Mouse (Mus musculus) spleen, postnatal 36 days (tissue): ENCODE data around the gene Kbtbd2.

ENCODE experiments used
- DNase-seq, 2 experiments: peaks; one replicate each; pipeline ENCODE4 v3.0.0; 2022; ENCODE audit warnings: low spot score in 2 of 2, mixed read lengths in 1 of 2

Gene Kbtbd2

DNA sequence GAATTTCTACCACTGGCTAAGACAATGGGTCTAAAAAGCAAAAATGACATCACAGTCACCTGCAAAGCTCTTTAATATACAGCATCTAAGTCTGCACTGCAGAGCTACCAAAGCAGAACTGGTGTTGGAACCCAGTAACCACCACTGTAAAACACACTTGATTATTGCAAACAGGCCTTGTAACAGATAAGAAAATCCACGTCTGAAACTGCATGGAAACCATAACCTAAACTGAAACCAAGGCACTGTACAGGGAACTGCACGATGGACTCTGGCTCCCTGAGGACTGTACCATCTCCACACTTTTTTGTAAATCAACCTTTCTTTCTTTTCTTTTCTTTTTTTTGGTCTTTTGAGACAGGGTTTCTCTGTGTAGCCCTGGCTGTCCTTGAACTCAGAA is 9.9 kb downstream of the Kbtbd2 start:
- no peak for DNase-seq

DNA sequence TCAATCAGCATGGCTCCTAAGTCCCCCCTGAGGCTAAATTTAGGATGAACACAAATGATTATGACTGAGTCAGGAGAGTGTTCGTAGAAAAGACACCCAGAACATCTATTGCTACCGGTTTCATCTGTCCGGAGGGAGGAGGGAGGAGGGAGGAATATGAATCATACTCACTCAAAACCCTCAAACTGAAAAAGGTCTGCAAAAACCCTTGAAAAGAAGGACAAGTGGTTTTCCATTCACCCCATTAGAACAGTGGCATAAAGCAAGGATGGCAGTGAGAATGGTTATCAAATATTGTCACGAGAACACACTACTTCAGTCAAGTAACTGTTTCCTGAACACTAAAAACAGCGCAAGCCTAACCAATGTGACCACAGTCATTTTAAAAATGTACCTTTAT is 12.5 kb downstream of the Kbtbd2 start:
- no peak for DNase-seq

GRCm38 (mm10) chr6:56783561-56784272 is 13.9 kb downstream of the Kbtbd2 start:
- DNase-seq, result no peak

- DNase-seq, result no peak
Measured at GRCm38 (mm10) chr6:56779636-56780035, 18.0 kb downstream of the Kbtbd2 start.

GRCm38 (mm10) chr6:56775816-56776215 is 21.8 kb downstream of the Kbtbd2 start:
- DNase-seq, result no peak

- DNase-seq, result no peak
Measured at GRCm38 (mm10) chr6:56765696-56766095, 31.9 kb downstream of the Kbtbd2 start.

GRCm38 (mm10) chr6:56765265-56765664 is 32.3 kb downstream of the Kbtbd2 start:
- no peak for DNase-seq

DNA sequence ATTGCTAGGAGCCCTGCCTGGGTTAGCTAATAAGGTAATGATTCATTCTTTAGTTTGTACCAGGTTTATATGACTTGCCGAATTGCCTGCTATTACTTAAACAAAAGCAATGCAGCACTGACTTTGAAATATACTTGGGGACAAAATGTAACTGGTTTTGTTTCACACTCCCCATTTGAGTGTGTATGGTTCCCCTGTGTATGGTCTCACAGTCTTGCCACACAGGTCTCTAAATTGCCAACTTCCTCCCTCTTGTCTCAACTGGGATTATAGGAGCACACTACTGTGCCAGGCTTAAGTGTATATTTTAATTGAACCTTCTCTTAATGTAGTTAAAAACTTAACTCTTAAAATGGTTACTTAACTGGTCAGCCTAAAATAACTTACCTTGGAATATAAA is 38.3 kb downstream of the Kbtbd2 start:
- DNase-seq, result no peak

- no peak for DNase-seq
Measured at GRCm38 (mm10) chr6:56756117-56756516, 41.5 kb downstream of the Kbtbd2 start.

DNA sequence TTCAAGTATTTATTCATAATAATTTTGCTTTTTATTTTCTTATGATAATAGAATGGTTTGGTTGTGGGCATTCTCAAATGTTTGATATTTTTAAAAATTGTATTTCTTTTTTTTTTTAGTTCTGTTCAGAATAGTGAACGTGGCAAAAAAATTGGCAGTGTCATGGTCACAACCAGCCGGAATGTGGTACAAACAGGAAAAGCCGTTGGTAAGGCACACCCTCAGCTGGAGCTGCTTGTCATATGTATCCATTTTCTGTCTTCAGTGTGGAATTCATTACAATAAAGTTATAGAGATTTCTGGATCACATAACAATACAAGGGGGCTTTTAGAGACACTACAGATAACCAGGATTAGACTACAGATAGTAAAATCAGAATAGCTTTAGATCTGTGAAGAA is 43.9 kb downstream of the Kbtbd2 start:
- DNase-seq, result no peak

- no peak for DNase-seq
Measured at GRCm38 (mm10) chr6:56745950-56746543, 51.6 kb downstream of the Kbtbd2 start.

- DNase-seq, result no peak
Measured at GRCm38 (mm10) chr6:56732545-56732944, 65.1 kb downstream of the Kbtbd2 start.
